In the genomic region with DNA sequence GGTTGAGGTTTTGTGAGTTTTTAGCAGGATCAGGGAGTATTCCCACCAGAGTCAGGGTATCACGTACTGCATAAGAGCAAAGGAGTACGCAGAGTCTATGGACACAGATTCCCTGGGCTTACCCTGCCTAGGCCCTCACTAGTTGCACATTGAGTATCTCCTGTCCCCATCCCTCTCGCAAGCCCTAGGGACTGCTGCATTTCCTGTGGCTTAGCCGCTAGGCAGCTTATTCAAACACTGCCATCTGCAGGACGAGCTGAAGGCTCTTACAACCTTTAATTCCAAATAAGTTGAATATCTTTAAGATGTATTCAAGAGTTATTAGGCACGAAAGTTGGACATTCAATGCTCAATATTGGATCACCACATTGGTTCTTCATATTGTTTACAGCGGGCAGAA, we compare ENCODE assay signal across 9 mouse cellular contexts.
A peak's percentile ranks its signal among the peaks of the same experiment; 100 is the strongest.
DNase-seq lines count a peak whose midpoint lies in the region; ATAC-seq and TF ChIP-seq lines count a peak whose summit lies in the region.
"Had no signal": no experiment of that assay in that cellular context is flagged by ENCODE, and none has a peak within 500 bp of the region (broad histone marks: within the 10 kb centered on the region; RNA-seq: fewer than 3 reads in every experiment).

No protein-coding gene starts in this region.

- peak; percentile 43 for TF ChIP-seq CTCF in Patski (IDR thresholded peaks at IDR 0.05)
- peak; percentile 62 for TF ChIP-seq CTCF in liver, postnatal 0 days (IDR thresholded peaks at IDR 0.05; ENCODE audit: low read depth)

- no peak overlapping the region for H3K4me3 ChIP-seq in kidney, embryonic 14.5 days (ENCODE audit: low read length)
- H3K4me3 ChIP-seq in liver, postnatal 0 days (ENCODE audit: low read depth, low read length) = no peak overlapping the region
- H3K4me3 ChIP-seq: neural tube, embryonic 12.5 days had no signal

- peak; percentile 8 for DNase-seq in adrenal gland, postnatal 14 days
- DNase-seq in adrenal gland, postnatal 25 days = no peak
- peak; percentile 7 to 34 for DNase-seq in kidney, postnatal 4 days
- DNase-seq in Patski (ENCODE audit: low read depth, low spot score) = no peak
- no peak for DNase-seq in liver, postnatal 0 days
- no peak for DNase-seq in gastrocnemius, postnatal 36 days

- in situ Hi-C loops in Patski (cut with MboI; ENCODE audit: low pct_unique_long_range_greater_than_20kb) = no loop called here

- intact Hi-C loops in gastrocnemius, postnatal 36 days (cut with DNase I) = no loop called here

- WGBS in kidney, embryonic 14.5 days = 54% methylated on average over 7 of the region's 7 CpGs
- 35% methylated on average over 7 of the region's 7 CpGs for WGBS in liver, postnatal 0 days (ENCODE audit: insufficient replicate concordance)

- H3K9me3 ChIP-seq in kidney, embryonic 14.5 days (ENCODE audit: control insufficient read depth, low read length) = no peaks in the 10 kb centered on the region
- H3K9me3 ChIP-seq in liver, postnatal 0 days (ENCODE audit: low read length) = no peaks in the 10 kb centered on the region
- H3K9me3 ChIP-seq: neural tube, embryonic 12.5 days had no signal

- no peak for TF ChIP-seq EP300 in liver, postnatal 0 days (IDR thresholded peaks at IDR 0.05; ENCODE audit: low read depth)

- no peak for ATAC-seq in kidney, embryonic 14.5 days (ENCODE audit: low FRiP score, low TSS enrichment)
- ATAC-seq in Patski = no peak
- ATAC-seq in liver, postnatal 0 days = no peak
- no peak for ATAC-seq in monocyte, adult 5-6 weeks (replicated peaks; ENCODE audit: insufficient number of reproducible peaks, low FRiP score, low TSS enrichment, poor library complexity, severe bottlenecking)

- CTCF ChIA-PET in Patski (lab: Charles Lee) = interaction anchor here (1.2 kb wide), 1 partner anchor 97 kb away, joined by 4 read pairs; no protein-coding TSS in a partner anchor

- peaks cover 12% of the 10 kb centered on the region; the same call in 1 of the 2 replicates for H3K36me3 ChIP-seq in kidney, embryonic 14.5 days (ENCODE audit: control insufficient read depth, insufficient read depth, low read length)
- H3K36me3 ChIP-seq in liver, postnatal 0 days (replicated peaks; ENCODE audit: insufficient read depth, low read length) = no peaks in the 10 kb centered on the region

- POLR2A ChIA-PET in Patski (lab: Charles Lee) = no interaction called here

- H3K27me3 ChIP-seq in kidney, embryonic 14.5 days (ENCODE audit: control insufficient read depth, insufficient read depth, low read length) = no peaks in the 10 kb centered on the region
- H3K27me3 ChIP-seq in Patski = no peaks in the 10 kb centered on the region
- H3K27me3 ChIP-seq in liver, postnatal 0 days (ENCODE audit: insufficient read depth, low read length) = no peaks in the 10 kb centered on the region
- H3K27me3 ChIP-seq: neural tube, embryonic 12.5 days had no signal

- H3K4me2 ChIP-seq in kidney, embryonic 14.5 days (replicated peaks; ENCODE audit: low read depth, low read length) = no peak overlapping the region
- no peak overlapping the region for H3K4me2 ChIP-seq in liver, postnatal 0 days (ENCODE audit: low read depth, low read length)
- H3K4me2 ChIP-seq: neural tube, embryonic 12.5 days had no signal

- no peaks in the 10 kb centered on the region for H3K4me1 ChIP-seq in kidney, embryonic 14.5 days (ENCODE audit: control insufficient read depth, insufficient read depth, low read length)
- no peaks in the 10 kb centered on the region for H3K4me1 ChIP-seq in liver, postnatal 0 days (ENCODE audit: insufficient read depth)
- H3K4me1 ChIP-seq: neural tube, embryonic 12.5 days had no signal

- H3K27ac ChIP-seq in kidney, embryonic 14.5 days (ENCODE audit: low read depth, low read length) = no peak overlapping the region
- no peak overlapping the region for H3K27ac ChIP-seq in liver, postnatal 0 days (ENCODE audit: low read depth)
- H3K27ac ChIP-seq: neural tube, embryonic 12.5 days had no signal

- H3K9ac ChIP-seq in kidney, embryonic 14.5 days (ENCODE audit: low read depth, low read length) = no peak overlapping the region
- no peak overlapping the region for H3K9ac ChIP-seq in liver, postnatal 0 days (replicated peaks)
- H3K9ac ChIP-seq: neural tube, embryonic 12.5 days had no signal

Comparison
In these comparisons a context has a peak if more than half of its experiments do, and no peak if none do; other contexts are left out.
1. DNase-seq: peak in adrenal gland, postnatal 14 days (single experiment) and kidney, postnatal 4 days (2 of 2); none in adrenal gland, postnatal 25 days (single experiment), Patski (single experiment), liver, postnatal 0 days (single experiment) and gastrocnemius, postnatal 36 days (0 of 2).